Mouse (Mus musculus): ENCODE measurements around the gene Adgrg7.
A peak's percentile ranks its signal among the peaks of the same experiment; 100 is the strongest.

Gene Adgrg7

GRCm38 (mm10) chr16:56795481-56796139 lies at the start of gene Adgrg7:
Gene Adgrg7, minus strand, starts transcription at chr16:56795855.
- DNase-seq: no peak

- no peak for DNase-seq
These were observed 47.3 kb upstream of the Adgrg7 start for GRCm38 (mm10) chr16:56842988-56843387.

GRCm38 (mm10) chr16:56833312-56833711 lies 37.7 kb upstream of the Adgrg7 start:
- DNase-seq: no peak

GRCm38 (mm10) chr16:56831986-56832385 lies 36.3 kb upstream of the Adgrg7 start:
- DNase-seq: no peak

- no peak for DNase-seq
These were observed 5.9 kb upstream of the Adgrg7 start for GRCm38 (mm10) chr16:56801370-56802109.

GRCm38 (mm10) chr16:56800946-56801345 lies 5.3 kb upstream of the Adgrg7 start:
- peak in 1 of 2 experiments; percentile 3 for DNase-seq

- no peak for DNase-seq
These were observed 4.8 kb upstream of the Adgrg7 start for GRCm38 (mm10) chr16:56800469-56800868.

- no peak for DNase-seq
These were observed 3.9 kb upstream of the Adgrg7 start for GRCm38 (mm10) chr16:56799541-56800029.

GRCm38 (mm10) chr16:56798873-56799272 lies 3.2 kb upstream of the Adgrg7 start:
- no peak for DNase-seq

GRCm38 (mm10) chr16:56794383-56795144 lies 1.1 kb downstream of the Adgrg7 start:
- no peak for DNase-seq

GRCm38 (mm10) chr16:56793778-56794177 lies 1.9 kb downstream of the Adgrg7 start:
- no peak for DNase-seq

- no peak for DNase-seq
These were observed 9.7 kb downstream of the Adgrg7 start for GRCm38 (mm10) chr16:56785943-56786342.

GRCm38 (mm10) chr16:56771163-56772105 lies 24.2 kb downstream of the Adgrg7 start:
- peak; percentile 56 to 70 for DNase-seq

GRCm38 (mm10) chr16:56729060-56729459 lies 66.6 kb downstream of the Adgrg7 start:
- no peak for DNase-seq

GRCm38 (mm10) chr16:56724927-56725326 lies 70.7 kb downstream of the Adgrg7 start:
- no peak for DNase-seq

- no peak for DNase-seq
These were observed 73.3 kb downstream of the Adgrg7 start for GRCm38 (mm10) chr16:56722357-56722756.

GRCm38 (mm10) chr16:56719031-56719430 lies 76.6 kb downstream of the Adgrg7 start:
- DNase-seq: no peak

- DNase-seq: peak; percentile 99 to 100
These were observed 78.1 kb downstream of the Adgrg7 start, which contains the start of gene Tfg for GRCm38 (mm10) chr16:56717224-56718200. Gene Tfg, minus strand, starts transcription at chr16:56717450.

- no peak for DNase-seq
These were observed 79.0 kb downstream of the Adgrg7 start for GRCm38 (mm10) chr16:56716557-56717179.

GRCm38 (mm10) chr16:56715608-56716007 lies 80.0 kb downstream of the Adgrg7 start:
- DNase-seq: no peak
